ENCODE assay signal across 29 mouse cellular contexts in genomic region chr4:119447786-119448185, GRCm38 (mm10). TPM values are rescaled to one million over a fixed set of nuclear protein-coding genes. Genes with fewer than 3 reads are reported as not detected.
"Had no signal": no experiment of that assay in that cellular context is flagged by ENCODE, and none has a peak within 500 bp of the region (broad histone marks: within the 10 kb centered on the region; RNA-seq: fewer than 3 reads in every experiment).

No protein-coding gene starts in this region.

- H3K4me2 ChIP-seq: heart, embryonic 11.5 days; heart, embryonic 13.5 days; heart, embryonic 15.5 days; hindbrain, embryonic 12.5 days; hindbrain, embryonic 14.5 days; intestine, embryonic 15.5 days; limb, embryonic 12.5 days; liver, embryonic 11.5 days had no signal

- H3K4me3 ChIP-seq: gastrocnemius, adult 2 months; heart, adult 2 months; heart, embryonic 13.5 days; heart, embryonic 15.5 days; hindbrain, embryonic 10.5 days; hindbrain, embryonic 12.5 days; intestine, embryonic 15.5 days; layer of hippocampus, adult 2 months; left cerebral cortex, adult 2 months; limb, embryonic 10.5 days; limb, embryonic 12.5 days had no signal

- H3K27me3 ChIP-seq: heart, embryonic 15.5 days; hindbrain, embryonic 12.5 days; intestine, embryonic 15.5 days; limb, embryonic 12.5 days had no signal

- DNase-seq: gastrocnemius, adult 2 months; gastrocnemius, postnatal 10 days; gastrocnemius, postnatal 25 days; heart, adult 2 months; heart, postnatal 14 days; heart, postnatal 4 days; kidney, adult 18-20 months; kidney, postnatal 10 days; kidney, postnatal 4 days; liver had no signal

- H3K9me3 ChIP-seq: heart, embryonic 13.5 days; heart, embryonic 15.5 days; hindbrain, embryonic 10.5 days; hindbrain, embryonic 12.5 days; intestine, embryonic 15.5 days; limb, embryonic 10.5 days; limb, embryonic 12.5 days had no signal

- H3K4me1 ChIP-seq: heart, embryonic 15.5 days; hindbrain, embryonic 12.5 days; intestine, embryonic 15.5 days; limb, embryonic 10.5 days had no signal

- ATAC-seq: hindbrain, embryonic 16.5 days; inflammation-experienced regulatory T-cells, adult 6 months; intestine, embryonic 15.5 days; intestine, postnatal 0 days had no signal

- H3K36me3 ChIP-seq: heart, embryonic 13.5 days; heart, embryonic 15.5 days; hindbrain, embryonic 10.5 days; hindbrain, embryonic 12.5 days; intestine, embryonic 15.5 days; limb, embryonic 10.5 days; limb, embryonic 12.5 days had no signal

- H3K27ac ChIP-seq: gastrocnemius, adult 2 months; heart, adult 2 months; heart, embryonic 13.5 days; heart, embryonic 15.5 days; hindbrain, embryonic 10.5 days; hindbrain, embryonic 12.5 days; hindbrain, embryonic 14.5 days; intestine, embryonic 15.5 days; layer of hippocampus, adult 2 months; left cerebral cortex, adult 2 months; limb, embryonic 10.5 days; limb, embryonic 12.5 days; liver, embryonic 14.5 days had no signal

- H3K9ac ChIP-seq: heart, embryonic 13.5 days; heart, embryonic 15.5 days; hindbrain, embryonic 12.5 days; hindbrain, embryonic 14.5 days; intestine, embryonic 15.5 days; limb, embryonic 12.5 days; liver, embryonic 14.5 days had no signal

RNA-seq across cellular contexts. Expression of gene Zmynd12, which starts 25.2 kb away (rescaled TPM):
- total RNA-seq: gastrocnemius, adult 2 months; gastrocnemius, postnatal 10 days; gastrocnemius, postnatal 25 days; gastrocnemius, postnatal 4 days; granulocyte monocyte progenitor cell, adult 5-6 weeks; heart, adult 2 months; heart, postnatal 14 days; heart, postnatal 4 days; layer of hippocampus, postnatal 10 days had no signal
- polyA plus RNA-seq: heart, embryonic 11.5 days; inflammation-experienced regulatory T-cells, adult 6 months; limb, embryonic 10.5 days; liver, embryonic 11.5 days had no signal

RNA-seq across cellular contexts. Expression of gene Ccdc30, which starts 32.5 kb away (rescaled TPM):
- total RNA-seq: gastrocnemius, adult 2 months; granulocyte monocyte progenitor cell, adult 5-6 weeks had no signal

RNA-seq across cellular contexts. Expression of gene Rimkla, which starts 44.6 kb away (rescaled TPM):
- total RNA-seq: gastrocnemius, adult 2 months; gastrocnemius, postnatal 25 days had no signal
